Mouse (Mus musculus) gastrocnemius, adult 18-20 months (tissue): ENCODE results near the gene Gm20388. TPM values are rescaled to one million over a fixed set of nuclear protein-coding genes. Genes with fewer than 3 reads are reported as not detected.

Experiments
- DNase-seq: peaks from one replicate; pipeline ENCODE4 v3.0.0; 2021; ENCODE audit warnings: low spot score
- total RNA-seq, 2 experiments: library from RNA; stranded (reverse); gene quantifications; 2 replicates each; pipeline ENCODE4 v1.2.3; 2021

Gm20388 gene
- total RNA-seq, 2 experiments from 2014 or later: 10.5 to 12.3 TPM

- peak; percentile 88 for DNase-seq
Measured at GRCm38 (mm10) chr8:122651326-122651921, 2740.8 kb downstream of the Gm20388 start.

GRCm38 (mm10) chr8:122652643-122653042 lies 2742.0 kb downstream of the Gm20388 start:
- no peak for DNase-seq

- DNase-seq: no peak
Measured at GRCm38 (mm10) chr8:122654768-122655167, 2744.1 kb downstream of the Gm20388 start.

- DNase-seq: no peak
Measured at GRCm38 (mm10) chr8:122656056-122656999, 2745.7 kb downstream of the Gm20388 start.

- DNase-seq: no peak
Measured at GRCm38 (mm10) chr8:122658149-122658806, 2747.6 kb downstream of the Gm20388 start.

GRCm38 (mm10) chr8:122658807-122659160 lies 2748.1 kb downstream of the Gm20388 start:
- no peak for DNase-seq

- no peak for DNase-seq
Measured at GRCm38 (mm10) chr8:122660022-122660421, 2749.4 kb downstream of the Gm20388 start.

GRCm38 (mm10) chr8:122661138-122661537 lies 2750.5 kb downstream of the Gm20388 start:
- DNase-seq: peak; percentile 75

- DNase-seq: no peak
Measured at GRCm38 (mm10) chr8:122661894-122662293, 2751.3 kb downstream of the Gm20388 start.

GRCm38 (mm10) chr8:122663106-122663505 lies 2752.5 kb downstream of the Gm20388 start:
- DNase-seq: no peak

- DNase-seq: no peak
Measured at GRCm38 (mm10) chr8:122663670-122664069, 2753.0 kb downstream of the Gm20388 start.

GRCm38 (mm10) chr8:122665221-122665620 lies 2754.6 kb downstream of the Gm20388 start:
- DNase-seq: peak; percentile 61

GRCm38 (mm10) chr8:122665667-122666316 lies 2755.2 kb downstream of the Gm20388 start:
- no peak for DNase-seq

- DNase-seq: no peak
Measured at GRCm38 (mm10) chr8:122666338-122666764, 2755.7 kb downstream of the Gm20388 start.

GRCm38 (mm10) chr8:122666827-122667226 lies 2756.2 kb downstream of the Gm20388 start:
- no peak for DNase-seq

GRCm38 (mm10) chr8:122667854-122668253 lies 2757.2 kb downstream of the Gm20388 start:
- no peak for DNase-seq

GRCm38 (mm10) chr8:122669370-122669769 lies 2758.7 kb downstream of the Gm20388 start:
- DNase-seq: no peak

GRCm38 (mm10) chr8:122670001-122670400 lies 2759.4 kb downstream of the Gm20388 start:
- no peak for DNase-seq

- DNase-seq: no peak
Measured at GRCm38 (mm10) chr8:122670718-122671117, 2760.1 kb downstream of the Gm20388 start.

GRCm38 (mm10) chr8:122671894-122672293 lies 2761.3 kb downstream of the Gm20388 start:
- no peak for DNase-seq

- DNase-seq: no peak
Measured at GRCm38 (mm10) chr8:122673989-122674388, 2763.3 kb downstream of the Gm20388 start.

- no peak for DNase-seq
Measured at GRCm38 (mm10) chr8:122674999-122675398, 2764.4 kb downstream of the Gm20388 start.
